8 mouse cellular contexts compared by ENCODE assay signal in the genomic region with DNA sequence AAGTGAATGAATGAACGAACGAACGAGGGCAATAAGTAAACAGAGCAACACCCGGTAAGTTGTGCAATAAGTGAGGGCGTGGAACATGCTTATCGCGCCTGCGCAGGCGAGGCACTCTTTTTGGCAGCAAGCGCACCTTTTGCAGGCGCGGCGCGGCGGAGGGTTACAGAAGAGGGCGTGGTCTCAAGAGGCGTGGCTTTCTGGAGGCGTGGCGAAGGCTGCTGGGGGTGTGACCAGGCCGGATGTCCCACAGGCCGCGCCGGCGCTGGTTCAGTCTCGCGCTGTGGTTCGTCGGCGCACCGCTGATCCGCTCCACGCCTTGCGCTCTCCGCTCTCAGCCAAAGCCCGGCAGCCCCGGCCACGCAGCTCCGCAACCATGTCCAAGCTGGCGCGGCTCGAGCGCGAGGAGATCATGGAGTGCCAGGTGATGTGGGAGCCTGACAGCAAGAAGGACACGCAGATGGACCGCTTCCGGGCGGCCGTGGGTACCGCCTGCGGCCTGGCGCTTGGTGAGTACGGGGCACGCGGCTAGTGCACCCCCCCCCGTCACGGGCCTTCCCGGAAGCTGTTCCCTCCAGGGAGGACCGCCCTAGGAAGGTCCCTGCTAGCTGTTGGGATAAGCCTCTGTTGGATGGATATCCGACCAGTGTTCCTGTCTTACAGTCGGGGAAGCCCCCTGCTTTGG. TPM values are rescaled to one million over a fixed set of nuclear protein-coding genes. Genes with fewer than 3 reads are reported as not detected.
DNase-seq lines count a peak whose midpoint lies in the region; ATAC-seq lines count a peak whose summit lies in the region.

Gene Aacs (plus strand): TSS at position 214 of the 685 bp plus-strand sequence.

- under 1% methylated on average over 54 of the region's 60 CpGs for WGBS in heart, embryonic 14.5 days
- WGBS in liver, embryonic 13.5 days (ENCODE audit: insufficient replicate concordance): under 1% methylated on average over 53 of the region's 60 CpGs
- WGBS in stomach, embryonic 16.5 days: under 1% methylated on average over 60 of the region's 60 CpGs

- H3K4me3 ChIP-seq in heart, embryonic 14.5 days (ENCODE audit: control insufficient read depth in 1 of 2, insufficient read depth in 1 of 2, low read depth in 1 of 2, low read length in 2 of 2): peak within 1 kb of the TSS; percentile 88 to 98
- peak within 1 kb of the TSS; percentile 79 for H3K4me3 ChIP-seq in liver, embryonic 13.5 days (replicated peaks)
- H3K4me3 ChIP-seq in stomach, embryonic 16.5 days (replicated peaks; ENCODE audit: low read length): peak within 1 kb of the TSS; percentile 93

- H3K4me2 ChIP-seq in heart, embryonic 14.5 days (ENCODE audit: low read length): peak within 1 kb of the TSS; percentile 98
- peak within 1 kb of the TSS; percentile 99 for H3K4me2 ChIP-seq in liver, embryonic 13.5 days
- H3K4me2 ChIP-seq in stomach, embryonic 16.5 days (ENCODE audit: low read depth, low read length): peak within 1 kb of the TSS; percentile 74

- peaks cover 6 to 10% of the 10 kb centered on the region in 2 experiments; a peak in 3 of 4 replicates for H3K4me1 ChIP-seq in heart, embryonic 14.5 days (ENCODE audit: control insufficient read depth in 2 of 2, insufficient read depth in 2 of 2, low read length in 2 of 2)
- peaks cover 53% of the 10 kb centered on the region for H3K4me1 ChIP-seq in liver, embryonic 13.5 days (replicated peaks)
- peaks cover 28% of the 10 kb centered on the region for H3K4me1 ChIP-seq in stomach, embryonic 16.5 days (ENCODE audit: control insufficient read depth, insufficient read depth, low read length)

- no peaks in the 10 kb centered on the region for H3K36me3 ChIP-seq in heart, embryonic 14.5 days (ENCODE audit: control insufficient read depth, insufficient read depth, low read length)
- H3K36me3 ChIP-seq in liver, embryonic 13.5 days: peaks cover 5% of the 10 kb centered on the region; the same call in 1 of the 2 replicates
- H3K36me3 ChIP-seq in stomach, embryonic 16.5 days (ENCODE audit: control insufficient read depth, insufficient read depth, low read length): no peaks in the 10 kb centered on the region

- no peaks in the 10 kb centered on the region for H3K9me3 ChIP-seq in heart, embryonic 14.5 days (ENCODE audit: control insufficient read depth, low read length)
- no peaks in the 10 kb centered on the region for H3K9me3 ChIP-seq in liver, embryonic 13.5 days (replicated peaks)
- no peaks in the 10 kb centered on the region for H3K9me3 ChIP-seq in stomach, embryonic 16.5 days (replicated peaks; ENCODE audit: control insufficient read depth, low read length)

- H3K27ac ChIP-seq in heart, embryonic 14.5 days (replicated peaks in 1 of 2; ENCODE audit: control insufficient read depth in 1 of 2, insufficient read depth in 1 of 2, low read depth in 2 of 2, low read length in 2 of 2): peak within 1 kb of the TSS; percentile 44 to 46; a peak in 2 of 4 replicates
- peak within 1 kb of the TSS; percentile 90 for H3K27ac ChIP-seq in liver, embryonic 13.5 days
- peak within 1 kb of the TSS; percentile 85 for H3K27ac ChIP-seq in stomach, embryonic 16.5 days (ENCODE audit: low read length)

- H3K9ac ChIP-seq in heart, embryonic 14.5 days (ENCODE audit: low read length): peak within 1 kb of the TSS; percentile 87
- H3K9ac ChIP-seq in liver, embryonic 13.5 days: peak within 1 kb of the TSS; percentile 88
- peak within 1 kb of the TSS; percentile 90 for H3K9ac ChIP-seq in stomach, embryonic 16.5 days (ENCODE audit: low read length)

- ATAC-seq in CD4-positive, CD25-positive, alpha-beta regulatory T cell, adult 4 months: peak; percentile 96
- peak; percentile 85 for ATAC-seq in heart, embryonic 14.5 days (ENCODE audit: insufficient number of reproducible peaks, insufficient read depth, low FRiP score, low read depth)
- ATAC-seq in liver, embryonic 13.5 days (ENCODE audit: low read depth): peak; percentile 91
- ATAC-seq in stomach, embryonic 16.5 days (ENCODE audit: insufficient read depth, low FRiP score): peak; percentile 95

- no peaks in the 10 kb centered on the region for H3K27me3 ChIP-seq in heart, embryonic 14.5 days (ENCODE audit: control insufficient read depth, insufficient read depth, low read length)
- no peaks in the 10 kb centered on the region for H3K27me3 ChIP-seq in liver, embryonic 13.5 days
- no peaks in the 10 kb centered on the region for H3K27me3 ChIP-seq in stomach, embryonic 16.5 days (ENCODE audit: control insufficient read depth, insufficient read depth, low read length)

- peak; percentile 95 for DNase-seq in c-Kit-negative CD71-positive TER-119-positive erythroid progenitor cells, embryonic 14.5 days (ENCODE audit: low read depth, low spot score)
- DNase-seq in fibroblast of lung, adult 2 months (ENCODE audit: low read depth): peak; percentile 97
- peak; percentile 98 for DNase-seq in kidney, postnatal 14 days
- DNase-seq in liver, embryonic 13.5 days: peak; percentile 97
- DNase-seq in neural tube, embryonic 10.5 days (ENCODE audit: extremely low spot score, low spot score): peak; percentile 99

RNA-seq across cellular contexts. Expression of gene Aacs, which starts in this region (rescaled TPM):
- polyA plus RNA-seq in CD4-positive, CD25-positive, alpha-beta regulatory T cell, adult 4 months (2017; shearing (Covaris generic)): 10 to 100 TPM; 22.1 to 39.8 TPM
- 9.4 and 9.6 TPM in 2 replicates for polyA plus RNA-seq in heart, embryonic 14.5 days (2014; fragmentation: Nextera tagmentation; extraction: Ambion mirVana)
- polyA plus RNA-seq in liver, embryonic 13.5 days (2015; fragmentation: Nextera tagmentation; extraction: Ambion mirVana): 17.5 and 17.9 TPM in 2 replicates
- 75.4 and 79.3 TPM in 2 replicates for polyA plus RNA-seq in stomach, embryonic 16.5 days (2015; fragmentation: Nextera tagmentation; extraction: Ambion mirVana)

Comparison
In these comparisons a context has a peak if more than half of its experiments do, and no peak if none do; other contexts are left out.
1. Peak in every context shown above with its lines: DNase-seq, ATAC-seq, H3K4me3 ChIP-seq and H3K27ac ChIP-seq.